Mouse (Mus musculus): Measurements from ENCODE around the gene Pgls. TPM values are rescaled to one million over a fixed set of nuclear protein-coding genes. Genes with fewer than 3 reads are reported as not detected.
A peak's percentile ranks its signal among the peaks of the same experiment; 100 is the strongest.

Gene Pgls
- polyA plus RNA-seq, 1 experiment from 2014 or later = 191 TPM

DNA sequence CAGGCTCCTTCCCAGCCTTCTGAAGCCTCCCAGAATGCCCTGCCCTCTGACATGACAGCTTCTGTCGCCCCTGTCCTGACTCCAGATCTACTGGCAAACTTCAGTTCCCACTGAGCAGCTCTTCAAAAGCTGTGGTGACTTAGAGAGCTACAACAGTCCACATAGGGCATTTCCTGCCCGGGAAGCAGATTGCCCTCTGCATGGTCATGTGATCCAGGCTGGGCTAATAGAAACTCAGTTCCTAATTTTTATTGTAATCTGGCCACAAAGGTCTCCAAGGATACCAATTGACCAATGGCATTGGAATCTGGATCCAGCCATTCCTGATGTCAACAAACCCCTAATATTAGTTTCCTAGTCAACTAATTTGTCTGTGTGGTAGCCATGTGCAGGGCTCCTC lies 39.9 kb downstream of the Pgls start:
- no peak overlapping the region for H3K27ac ChIP-seq (replicated peaks)
- ATAC-seq (replicated peaks) = no peak
- peaks cover 28% of the 10 kb centered on the region for H3K4me1 ChIP-seq
- H3K36me3 ChIP-seq = peaks cover 8% of the 10 kb centered on the region
- H3K4me2 ChIP-seq (replicated peaks) = no peak overlapping the region
- H3K9ac ChIP-seq (replicated peaks) = no peak overlapping the region
- H3K9me3 ChIP-seq = no peaks in the 10 kb centered on the region
- 71% methylated on average over 2 of the region's 2 CpGs for WGBS
- H3K4me3 ChIP-seq = no peak overlapping the region
- peaks cover 17% of the 10 kb centered on the region for H3K27me3 ChIP-seq

DNA sequence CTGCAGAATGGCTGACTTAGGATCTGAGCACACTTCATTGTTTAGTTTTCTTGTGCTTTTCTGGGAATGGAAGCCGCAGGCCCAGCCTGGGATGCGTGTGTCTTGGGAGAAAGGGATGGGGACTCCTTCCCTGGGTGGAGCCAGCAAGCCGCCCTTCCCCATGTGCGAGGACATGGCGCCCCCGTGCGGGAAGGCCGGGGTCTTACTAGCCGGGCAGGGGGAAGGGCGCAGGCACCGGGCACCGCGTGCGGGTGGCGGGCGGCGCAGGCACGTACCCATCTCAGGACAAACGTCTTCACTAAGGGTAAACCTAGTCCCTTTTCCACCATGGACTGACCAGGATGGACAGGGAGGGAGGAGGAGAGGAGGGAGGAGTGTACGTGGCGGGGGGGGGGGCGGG lies 41.2 kb downstream of the Pgls start:
- Histone ChIP-seq H3K4me1 (peaks cover 27% of the 10 kb centered on the region), H3K27ac (replicated peaks) (no peak overlapping the region), H3K27me3 (peaks cover 17% of the 10 kb centered on the region), H3K36me3 (peaks cover 8% of the 10 kb centered on the region), H3K4me3 (no peak overlapping the region), H3K9me3 (no peaks in the 10 kb centered on the region), H3K9ac (replicated peaks) (no peak overlapping the region), H3K4me2 (replicated peaks) (no peak overlapping the region)
- 9% methylated on average over 19 of the region's 22 CpGs for WGBS
- no peak for ATAC-seq (replicated peaks)

DNA sequence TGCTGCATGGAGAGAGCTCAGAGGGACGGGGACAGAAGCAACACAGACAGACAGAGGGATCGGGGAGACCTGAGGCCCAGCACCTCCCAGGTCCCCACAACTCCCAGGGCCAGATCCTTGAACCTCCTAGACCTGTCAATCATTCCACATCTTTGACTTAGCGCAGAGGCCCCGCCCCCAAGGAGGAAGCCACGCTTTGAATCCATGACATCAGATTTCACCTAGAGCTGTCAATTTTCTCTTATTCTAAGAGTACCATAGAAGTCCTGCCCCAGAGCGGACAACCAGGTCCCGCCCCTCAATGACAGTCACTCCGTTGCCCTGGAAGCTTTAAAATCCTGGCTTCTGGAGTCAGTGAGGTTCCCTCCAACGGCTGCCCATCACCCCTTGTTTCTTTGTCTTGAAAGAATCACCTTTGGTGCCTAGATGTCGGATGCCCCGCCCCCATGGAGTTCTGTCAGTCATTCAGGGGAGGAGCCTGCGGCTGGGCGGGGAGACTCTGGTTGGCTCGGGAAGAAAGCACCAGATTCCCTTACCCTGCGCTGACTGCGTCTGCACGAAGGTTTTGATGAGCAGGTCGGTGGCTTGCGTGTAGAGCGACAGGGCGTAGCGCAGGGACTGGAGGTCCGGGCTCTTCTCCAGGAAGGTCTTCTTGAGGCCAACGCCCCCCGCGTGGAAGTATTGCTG lies 42.1 kb downstream of the Pgls start:
- H3K4me2 ChIP-seq (replicated peaks) = peak overlapping the region; percentile 29
- peaks cover 17% of the 10 kb centered on the region for H3K27me3 ChIP-seq
- ATAC-seq (replicated peaks) = peak; percentile 33; the same call in 1 of the 2 replicates
- H3K4me1 ChIP-seq = peaks cover 17% of the 10 kb centered on the region
- H3K4me3 ChIP-seq = peak overlapping the region; percentile 6; the same call in 1 of the 2 replicates
- H3K36me3 ChIP-seq = peaks cover 8% of the 10 kb centered on the region
- 2% methylated on average over 26 of the region's 26 CpGs for WGBS
- H3K9ac ChIP-seq (replicated peaks) = 0 out of 2 replicates have a peak overlapping the region, but pooled peaks have one; percentile 3
- H3K9me3 ChIP-seq = no peaks in the 10 kb centered on the region
- H3K27ac ChIP-seq (replicated peaks) = no peak overlapping the region

DNA sequence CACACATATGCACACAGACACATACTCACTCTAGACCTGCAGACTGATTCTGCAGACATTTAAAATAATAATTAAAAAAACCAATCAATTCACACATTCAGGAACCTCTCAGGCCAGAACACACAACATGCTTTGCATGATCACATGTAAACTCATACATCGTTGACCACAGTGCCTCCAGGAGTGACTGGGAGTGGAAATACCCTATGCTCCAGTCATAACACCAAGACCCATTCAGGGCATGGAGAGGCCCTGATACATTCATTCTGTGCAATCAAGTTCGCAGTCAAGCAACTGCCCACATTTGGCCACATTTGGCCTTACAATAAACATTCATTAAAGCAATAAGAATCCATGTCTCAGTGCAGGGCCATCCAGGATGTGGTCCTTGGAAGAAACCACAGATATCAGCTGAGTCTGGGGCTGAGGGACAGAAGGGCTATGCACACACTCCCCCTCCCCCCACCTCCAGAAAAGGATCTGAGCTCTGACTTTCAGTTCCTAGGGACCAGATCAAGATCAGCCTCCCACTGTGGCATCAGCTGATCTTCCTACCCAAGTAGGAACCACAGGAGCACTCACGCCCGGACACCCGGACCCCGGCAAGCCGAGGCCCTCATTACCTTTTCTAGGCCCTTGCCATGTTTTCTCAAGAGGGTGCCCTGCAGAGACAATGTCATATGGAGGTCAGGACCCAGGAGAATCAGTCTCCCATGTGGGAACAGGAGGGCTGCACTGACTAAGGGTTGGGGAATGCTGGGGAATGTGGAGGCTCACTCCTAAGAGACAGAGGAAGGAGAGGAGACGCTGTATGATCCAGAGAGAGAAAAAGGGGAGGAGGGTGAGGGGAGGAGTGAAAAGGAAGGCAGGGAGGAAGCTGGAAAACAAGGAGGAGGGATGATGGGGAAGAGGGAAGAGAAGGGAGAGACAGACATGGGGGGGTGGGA lies 45.4 kb downstream of the Pgls start:
- WGBS = 72% methylated on average over 8 of the region's 8 CpGs
- Histone ChIP-seq H3K4me2 (replicated peaks) (no peak overlapping the region), H3K27ac (replicated peaks) (no peak overlapping the region), H3K9me3 (no peaks in the 10 kb centered on the region), H3K36me3 (peaks cover 24% of the 10 kb centered on the region), H3K4me1 (peaks cover 6% of the 10 kb centered on the region; the same call in 1 of the 2 replicates), H3K27me3 (no peaks in the 10 kb centered on the region), H3K4me3 (no peak overlapping the region), H3K9ac (replicated peaks) (no peak overlapping the region)
- ATAC-seq (replicated peaks) = no peak

DNA sequence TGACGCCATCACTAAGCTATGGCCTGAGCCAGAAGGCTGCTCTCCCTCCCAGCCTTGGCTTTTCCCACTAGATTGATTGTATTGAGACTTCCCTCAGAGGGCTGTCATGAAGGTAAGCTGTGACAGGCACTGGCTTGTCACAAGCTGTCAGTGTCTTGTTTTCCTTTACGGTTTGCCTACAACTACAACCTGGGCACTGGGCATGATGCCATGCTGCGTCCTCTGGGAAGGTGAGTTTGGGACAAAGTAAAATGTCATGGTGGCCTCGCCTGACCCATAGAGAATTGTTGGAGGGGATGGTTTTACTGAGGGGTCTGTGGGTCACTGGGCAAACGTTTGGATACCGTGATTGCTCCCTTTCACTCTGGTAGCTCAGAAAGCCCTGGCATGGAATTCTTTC lies 46.3 kb downstream of the Pgls start:
- no peak overlapping the region for H3K27ac ChIP-seq (replicated peaks)
- H3K9ac ChIP-seq (replicated peaks) = no peak overlapping the region
- peaks cover 6% of the 10 kb centered on the region; the same call in 1 of the 2 replicates for H3K4me1 ChIP-seq
- ATAC-seq (replicated peaks) = no peak
- 66% methylated on average over 6 of the region's 6 CpGs for WGBS
- no peak overlapping the region for H3K4me3 ChIP-seq
- no peaks in the 10 kb centered on the region for H3K27me3 ChIP-seq
- H3K9me3 ChIP-seq = no peaks in the 10 kb centered on the region
- no peak overlapping the region for H3K4me2 ChIP-seq (replicated peaks)
- H3K36me3 ChIP-seq = peaks cover 25% of the 10 kb centered on the region

DNA sequence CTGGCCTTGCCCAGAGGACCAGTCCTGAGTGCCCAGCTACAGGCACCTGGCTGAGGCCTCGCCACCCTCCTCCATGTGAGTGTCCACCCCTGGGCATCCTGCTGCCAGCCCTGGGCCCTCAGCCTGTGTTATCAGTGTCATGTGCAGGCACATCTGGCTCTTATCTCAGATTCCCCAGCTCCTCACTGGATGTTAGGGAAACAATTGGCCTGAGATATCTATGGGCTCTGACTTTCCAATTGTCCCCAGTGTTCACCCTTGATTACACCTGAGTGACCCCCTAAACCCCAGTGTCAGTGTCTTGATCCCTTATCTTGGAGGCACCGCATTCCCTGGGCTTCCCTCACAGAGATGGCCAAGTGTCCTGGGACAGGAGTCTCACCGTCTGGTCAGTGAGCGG lies 47.3 kb downstream of the Pgls start:
- ATAC-seq (replicated peaks) = no peak
- no peak overlapping the region for H3K27ac ChIP-seq (replicated peaks)
- no peak overlapping the region for H3K9ac ChIP-seq (replicated peaks)
- WGBS = 89% methylated on average over 4 of the region's 4 CpGs
- H3K4me2 ChIP-seq (replicated peaks) = no peak overlapping the region
- H3K27me3 ChIP-seq = no peaks in the 10 kb centered on the region
- H3K9me3 ChIP-seq = no peaks in the 10 kb centered on the region
- no peak overlapping the region for H3K4me3 ChIP-seq
- peaks cover 31% of the 10 kb centered on the region for H3K36me3 ChIP-seq
- H3K4me1 ChIP-seq = peaks cover 5% of the 10 kb centered on the region; the same call in 1 of the 2 replicates

DNA sequence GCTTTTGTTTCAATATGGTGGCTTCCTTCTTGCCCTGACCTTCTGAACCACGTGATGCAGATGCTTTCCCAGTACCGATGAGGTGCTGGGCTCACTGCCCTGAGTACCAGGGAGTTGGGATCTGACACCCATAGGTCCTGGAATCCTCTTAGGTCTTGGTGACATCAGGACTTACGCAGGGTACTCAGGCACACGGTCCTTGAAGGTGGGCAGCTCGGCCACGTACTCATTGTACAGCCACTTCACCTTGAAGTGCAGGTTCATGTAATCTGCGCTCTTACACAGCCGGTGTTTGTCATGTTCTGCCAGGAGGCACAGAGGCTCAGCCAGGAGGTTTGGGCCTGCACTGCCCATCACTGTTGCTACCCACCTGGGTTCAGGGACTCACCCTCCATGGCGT lies 53.5 kb downstream of the Pgls start:
- no peaks in the 10 kb centered on the region for H3K4me1 ChIP-seq
- WGBS = 83% methylated on average over 9 of the region's 9 CpGs
- no peak for ATAC-seq (replicated peaks)

More for the DNA sequence above, 53.5 kb downstream of the Pgls start:
- Histone ChIP-seq H3K9me3 (no peaks in the 10 kb centered on the region), H3K4me2 (replicated peaks) (no peak overlapping the region), H3K27ac (replicated peaks) (no peak overlapping the region), H3K36me3 (peaks cover 70% of the 10 kb centered on the region), H3K9ac (replicated peaks) (no peak overlapping the region), H3K4me3 (no peak overlapping the region), H3K27me3 (no peaks in the 10 kb centered on the region)

Small RNA genes within 50 kb of the gene (microRNA-seq; reads per million reads assigned to microRNA genes)
- gene Mir6769b = 3.5 reads per million, percentile 10 among the genes with 10 or more reads in this experiment

Other genes with a start within 250 kb of the Pgls start
- 98.4 and 102 TPM in 2 replicates for gene Use1, start 225.3 kb upstream of the Pgls start, polyA plus RNA-seq (2015; fragmentation: Nextera tagmentation; extraction: Ambion mirVana)
- gene Ocel1, start 220.9 kb upstream of the Pgls start, polyA plus RNA-seq (2015; fragmentation: Nextera tagmentation; extraction: Ambion mirVana) = 7.3 and 8.0 TPM in 2 replicates
- 15.5 and 16.6 TPM in 2 replicates for gene Nr2f6, start 210.2 kb upstream of the Pgls start, polyA plus RNA-seq (2015; fragmentation: Nextera tagmentation; extraction: Ambion mirVana)
- 5.5 and 6.0 TPM in 2 replicates for gene Ushbp1, start 196.4 kb upstream of the Pgls start, polyA plus RNA-seq (2015; fragmentation: Nextera tagmentation; extraction: Ambion mirVana)
- 102 and 108 TPM in 2 replicates for gene Babam1, start 195.3 kb upstream of the Pgls start, polyA plus RNA-seq (2015; fragmentation: Nextera tagmentation; extraction: Ambion mirVana)
- gene Ankle1, start 186.2 kb upstream of the Pgls start, polyA plus RNA-seq (2015; fragmentation: Nextera tagmentation; extraction: Ambion mirVana) = 17.2 and 18.3 TPM in 2 replicates
- gene Abhd8, start 128.5 kb upstream of the Pgls start, polyA plus RNA-seq (2015; fragmentation: Nextera tagmentation; extraction: Ambion mirVana) = 139 and 140 TPM in 2 replicates
- 189 and 199 TPM in 2 replicates for gene Mrpl34, start 127.2 kb upstream of the Pgls start, polyA plus RNA-seq (2015; fragmentation: Nextera tagmentation; extraction: Ambion mirVana)
- gene Dda1, start 123.0 kb upstream of the Pgls start, polyA plus RNA-seq (2015; fragmentation: Nextera tagmentation; extraction: Ambion mirVana) = 222 and 240 TPM in 2 replicates
- gene Ano8, start 106.2 kb upstream of the Pgls start, polyA plus RNA-seq (2015; fragmentation: Nextera tagmentation; extraction: Ambion mirVana) = 9.4 and 9.8 TPM in 2 replicates
- 12.2 and 13.7 TPM in 2 replicates for gene Gtpbp3, start 104.1 kb upstream of the Pgls start, polyA plus RNA-seq (2015; fragmentation: Nextera tagmentation; extraction: Ambion mirVana)
- 5.4 and 6.0 TPM in 2 replicates for gene Plvap, start 80.4 kb upstream of the Pgls start, polyA plus RNA-seq (2015; fragmentation: Nextera tagmentation; extraction: Ambion mirVana)
- 0.11 TPM in 1 of 2 replicates, not detected in the other for gene Ccdc194, start 66.5 kb upstream of the Pgls start, polyA plus RNA-seq (2015; fragmentation: Nextera tagmentation; extraction: Ambion mirVana)
- gene Bst2, start 54.7 kb upstream of the Pgls start, polyA plus RNA-seq (2015; fragmentation: Nextera tagmentation; extraction: Ambion mirVana) = 8.5 and 8.8 TPM in 2 replicates
- gene Mvb12a, start 49.3 kb upstream of the Pgls start, polyA plus RNA-seq (2015; fragmentation: Nextera tagmentation; extraction: Ambion mirVana) = 56.9 and 61.7 TPM in 2 replicates
- gene Tmem221, start 33.3 kb upstream of the Pgls start, polyA plus RNA-seq (2015; fragmentation: Nextera tagmentation; extraction: Ambion mirVana) = 0.11 and 0.20 TPM in 2 replicates
- not detected in 2 replicates for gene Nxnl1, start 25.6 kb upstream of the Pgls start, polyA plus RNA-seq (2015; fragmentation: Nextera tagmentation; extraction: Ambion mirVana)
- gene Slc27a1, start 23.3 kb upstream of the Pgls start, polyA plus RNA-seq (2015; fragmentation: Nextera tagmentation; extraction: Ambion mirVana) = 68.5 and 71.8 TPM in 2 replicates
- 4.9 and 5.5 TPM in 2 replicates for gene Fam129c, start 5.5 kb downstream of the Pgls start, polyA plus RNA-seq (2015; fragmentation: Nextera tagmentation; extraction: Ambion mirVana)
- gene Colgalt1, start 18.8 kb downstream of the Pgls start, polyA plus RNA-seq (2015; fragmentation: Nextera tagmentation; extraction: Ambion mirVana) = 54.3 and 56.2 TPM in 2 replicates
- 23.3 and 23.6 TPM in 2 replicates for gene Unc13a, start 79.6 kb downstream of the Pgls start, polyA plus RNA-seq (2015; fragmentation: Nextera tagmentation; extraction: Ambion mirVana)
- 2.9 and 3.3 TPM in 2 replicates for gene Jak3, start 84.1 kb downstream of the Pgls start, polyA plus RNA-seq (2015; fragmentation: Nextera tagmentation; extraction: Ambion mirVana)
- 0.54 TPM in 1 of 2 replicates, not detected in the other for gene Insl3, start 97.0 kb downstream of the Pgls start, polyA plus RNA-seq (2015; fragmentation: Nextera tagmentation; extraction: Ambion mirVana)
- gene B3gnt3, start 109.6 kb downstream of the Pgls start, polyA plus RNA-seq (2015; fragmentation: Nextera tagmentation; extraction: Ambion mirVana) = 0.42 and 0.46 TPM in 2 replicates
- gene Fcho1, start 133.5 kb downstream of the Pgls start, polyA plus RNA-seq (2015; fragmentation: Nextera tagmentation; extraction: Ambion mirVana) = 70.9 and 71.7 TPM in 2 replicates